Mouse (Mus musculus) forebrain, embryonic 12.5 days (tissue): ENCODE data around the gene Ccdc81. TPM values are rescaled to one million over a fixed set of nuclear protein-coding genes. Genes with fewer than 3 reads are reported as not detected.
A peak's percentile ranks its signal among the peaks of the same experiment; 100 is the strongest.

Source experiments
- ATAC-seq: fragments of 200-750 bp; cut with Nextera tagmentation; 2 replicates; pipeline ENCODE4 v1.8.0; 2017; ENCODE audit warnings: moderate TSS enrichment; ENCODE audit not compliant: low FRiP score
- H3K27ac ChIP-seq: fragments of 300-500 bp; sonication (generic); 2 replicates; pipeline ENCODE4 v1.5.1; 2016; ENCODE audit warnings: mild to moderate bottlenecking
- H3K27me3 ChIP-seq: fragments of 300-500 bp; sonication (generic); 2 replicates; pipeline ENCODE4 v1.6.1; 2016; ENCODE audit warnings: mild to moderate bottlenecking
- H3K36me3 ChIP-seq: fragments of 300-500 bp; sonication (generic); replicated peaks from 2 replicates; pipeline ENCODE4 v1.6.1; 2016; ENCODE audit warnings: mild to moderate bottlenecking
- H3K4me1 ChIP-seq: fragments of 300-500 bp; sonication (generic); 2 replicates; pipeline ENCODE4 v1.6.1; 2016
- H3K4me2 ChIP-seq: fragments of 300-500 bp; sonication (generic); 2 replicates; pipeline ENCODE4 v1.6.1; 2016; ENCODE audit warnings: mild to moderate bottlenecking, moderate library complexity
- H3K4me3 ChIP-seq: fragments of 300-500 bp; sonication (generic); replicated peaks from 2 replicates; pipeline ENCODE4 v1.5.1; 2016; ENCODE audit warnings: mild to moderate bottlenecking
- H3K9ac ChIP-seq: fragments of 300-500 bp; sonication (generic); 2 replicates; pipeline ENCODE4 v1.6.1; 2016; ENCODE audit warnings: mild to moderate bottlenecking
- H3K9me3 ChIP-seq: fragments of 300-500 bp; sonication (generic); 2 replicates; pipeline ENCODE4 v1.6.1; 2016
- WGBS: fragments of 180-500 bp; shearing (Covaris S2); methylation state at CpG from one replicate; pipeline ENCODE4 v1.1.7; 2016; 5-methylcytosine and 5-hydroxymethylcytosine counted together
- polyA plus RNA-seq: library from polyadenylated mRNA; unstranded; fragments of >200 nt; fragmentation: Nextera tagmentation; extraction: Ambion mirVana; gene quantifications from 2 replicates; pipeline ENCODE4 v1.2.1, GENCODE M21; 2016

Ccdc81 gene
- polyA plus RNA-seq, 1 experiment from 2014 or later: 0.43 TPM

DNA sequence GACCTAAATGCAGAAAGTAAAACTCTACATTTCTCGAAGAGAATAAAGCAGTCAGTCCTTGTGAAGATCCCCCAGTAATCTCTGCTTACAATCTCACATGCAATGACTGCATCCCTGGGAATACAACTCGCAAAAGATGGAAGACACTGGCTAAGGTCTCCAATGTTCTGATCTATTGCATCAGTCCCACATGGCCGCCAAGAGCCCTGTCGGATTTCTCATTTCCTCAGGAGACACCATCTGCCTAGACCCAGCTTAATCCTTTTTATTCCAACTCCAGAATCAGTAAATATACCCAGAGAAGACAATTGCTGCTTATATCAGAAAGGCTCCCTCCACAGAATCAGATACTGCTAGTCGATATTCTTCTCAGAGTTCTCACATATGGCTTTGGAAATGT is 50.3 kb downstream of the Ccdc81 start:
- Histone ChIP-seq H3K9ac (no peak overlapping the region), H3K9me3 (no peaks in the 10 kb centered on the region), H3K4me3 (no peak overlapping the region), H3K36me3 (no peaks in the 10 kb centered on the region), H3K4me1 (peaks cover 11% of the 10 kb centered on the region), H3K4me2 (no peak overlapping the region), H3K27me3 (no peaks in the 10 kb centered on the region), H3K27ac (no peak overlapping the region)
- ATAC-seq: no peak
- 89% methylated on average over 5 of the region's 5 CpGs for WGBS

DNA sequence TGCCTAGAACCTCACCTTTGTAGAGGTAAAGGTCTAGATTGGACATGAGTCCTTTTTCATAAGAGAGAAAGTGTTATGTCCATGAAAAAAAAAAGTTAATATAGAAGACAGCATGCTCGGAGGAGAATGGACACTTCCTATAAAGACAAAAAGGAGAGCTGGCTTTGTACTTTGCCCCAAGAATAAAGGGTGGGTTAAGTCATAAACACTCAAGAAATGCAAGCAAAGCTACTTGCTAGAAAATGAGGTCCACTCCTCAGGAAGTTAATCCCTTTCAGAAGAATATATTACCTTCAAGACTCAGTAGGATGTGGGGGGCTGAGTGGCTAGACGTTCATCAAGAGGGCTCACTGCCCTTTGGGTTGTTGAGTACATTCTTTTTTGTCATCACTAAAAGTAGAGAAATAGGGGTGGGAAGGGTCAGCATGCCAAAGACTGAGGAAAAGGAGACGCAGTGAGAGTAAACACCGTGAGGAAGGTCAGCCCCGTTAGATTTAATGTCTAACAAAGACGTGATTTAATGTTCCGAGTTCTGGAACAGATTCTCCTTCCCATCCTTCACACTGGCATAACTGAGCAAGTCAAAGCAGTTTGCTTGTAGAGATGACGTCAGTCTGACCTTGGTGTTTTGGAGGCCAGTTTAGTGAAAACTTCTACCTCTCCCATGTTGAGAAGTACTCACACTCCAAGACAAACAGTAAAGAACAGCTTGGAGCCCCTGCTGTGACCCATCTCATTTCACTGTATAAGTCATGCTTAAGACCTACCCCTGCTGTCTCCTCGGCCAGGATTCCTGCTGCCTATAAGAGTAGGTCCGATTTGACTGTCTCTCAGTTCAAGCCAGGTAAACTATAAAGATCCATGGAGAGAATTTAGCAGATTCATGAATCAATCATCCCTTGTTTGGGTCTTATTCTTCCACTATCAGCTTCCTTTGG is 51.0 kb downstream of the Ccdc81 start:
- no peak for ATAC-seq

DNA sequence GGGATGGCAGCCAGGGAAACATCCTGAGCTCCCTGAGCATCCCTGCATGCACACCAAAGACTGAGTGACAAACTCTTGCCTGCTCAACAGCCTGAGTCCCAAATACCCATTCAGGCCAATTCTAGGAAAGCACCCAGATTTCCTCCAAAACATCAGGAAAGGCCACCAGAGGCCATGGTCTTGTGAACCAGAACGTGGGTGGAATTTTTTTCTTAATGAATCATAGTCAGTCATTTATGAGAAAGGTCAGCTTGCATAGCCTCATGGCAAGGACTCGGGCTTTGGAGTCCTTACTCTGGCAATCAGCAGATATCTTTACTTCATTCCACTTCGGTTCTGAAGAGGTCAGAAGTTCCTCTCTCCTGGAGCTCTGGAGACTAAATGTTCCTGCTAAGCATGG is 52.9 kb downstream of the Ccdc81 start:
- no peak overlapping the region for H3K9ac ChIP-seq
- no peak overlapping the region for H3K4me3 ChIP-seq
- H3K27me3 ChIP-seq: no peaks in the 10 kb centered on the region
- no peak for ATAC-seq
- no peaks in the 10 kb centered on the region for H3K4me1 ChIP-seq
- no peaks in the 10 kb centered on the region for H3K9me3 ChIP-seq
- H3K4me2 ChIP-seq: no peak overlapping the region
- no peaks in the 10 kb centered on the region for H3K36me3 ChIP-seq
- 88% methylated on average over 3 of the region's 3 CpGs for WGBS
- H3K27ac ChIP-seq: no peak overlapping the region

More for the DNA sequence above, 51.0 kb downstream of the Ccdc81 start:
- Histone ChIP-seq H3K36me3 (no peaks in the 10 kb centered on the region), H3K27ac (no peak overlapping the region), H3K27me3 (no peaks in the 10 kb centered on the region), H3K9ac (no peak overlapping the region), H3K4me2 (no peak overlapping the region), H3K4me3 (no peak overlapping the region), H3K9me3 (no peaks in the 10 kb centered on the region), H3K4me1 (peaks cover 11% of the 10 kb centered on the region)
- 81% methylated on average over 10 of the region's 10 CpGs for WGBS

DNA sequence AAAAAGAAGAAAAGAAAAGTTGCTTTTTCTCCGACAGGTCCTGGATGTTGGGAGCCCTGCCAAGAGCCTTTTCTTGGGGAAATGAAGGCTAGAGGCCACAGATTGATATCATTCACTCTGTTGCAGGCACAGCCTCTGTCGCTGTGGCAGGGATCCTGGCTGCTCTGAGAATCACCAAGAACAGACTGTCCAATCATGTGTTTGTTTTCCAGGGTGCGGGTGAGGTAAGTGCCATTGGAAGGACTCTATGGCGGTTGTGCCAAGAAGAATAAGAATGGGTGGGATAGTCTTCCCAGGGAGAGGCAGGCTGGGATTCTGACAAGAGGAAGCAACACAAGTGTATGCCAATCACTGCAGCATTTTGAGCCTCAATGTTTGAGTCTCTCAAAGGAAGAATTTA is 57.8 kb downstream of the Ccdc81 start:
- Histone ChIP-seq H3K27me3 (no peaks in the 10 kb centered on the region), H3K4me1 (no peaks in the 10 kb centered on the region), H3K4me2 (no peak overlapping the region), H3K36me3 (no peaks in the 10 kb centered on the region), H3K27ac (no peak overlapping the region), H3K4me3 (no peak overlapping the region), H3K9me3 (no peaks in the 10 kb centered on the region), H3K9ac (no peak overlapping the region)
- 76% methylated on average over 4 of the region's 4 CpGs for WGBS
- no peak for ATAC-seq

DNA sequence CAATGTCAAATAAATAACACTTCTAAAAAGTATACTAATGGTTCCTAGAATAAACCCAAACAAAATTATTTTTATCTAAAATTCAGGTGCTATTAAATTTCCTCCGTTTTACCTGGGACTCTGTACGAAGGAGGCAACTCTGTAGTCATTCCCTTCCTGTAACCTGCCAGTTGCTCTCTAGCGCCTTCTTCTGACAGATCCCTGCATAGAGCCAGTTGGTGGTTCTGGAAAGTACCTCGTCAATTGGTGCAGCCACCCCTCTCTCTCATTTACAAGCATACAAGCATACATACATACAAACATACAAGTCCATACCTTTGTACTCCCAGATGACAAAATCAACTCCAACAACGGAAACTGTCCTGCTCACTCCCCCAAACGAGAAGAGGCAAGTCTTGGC is 59.9 kb downstream of the Ccdc81 start:
- Histone ChIP-seq H3K9ac (no peak overlapping the region), H3K4me2 (no peak overlapping the region), H3K27ac (no peak overlapping the region), H3K36me3 (no peaks in the 10 kb centered on the region), H3K9me3 (no peaks in the 10 kb centered on the region), H3K27me3 (no peaks in the 10 kb centered on the region), H3K4me3 (no peak overlapping the region), H3K4me1 (no peaks in the 10 kb centered on the region)
- ATAC-seq: no peak
- 30% methylated on average over 6 of the region's 6 CpGs for WGBS

DNA sequence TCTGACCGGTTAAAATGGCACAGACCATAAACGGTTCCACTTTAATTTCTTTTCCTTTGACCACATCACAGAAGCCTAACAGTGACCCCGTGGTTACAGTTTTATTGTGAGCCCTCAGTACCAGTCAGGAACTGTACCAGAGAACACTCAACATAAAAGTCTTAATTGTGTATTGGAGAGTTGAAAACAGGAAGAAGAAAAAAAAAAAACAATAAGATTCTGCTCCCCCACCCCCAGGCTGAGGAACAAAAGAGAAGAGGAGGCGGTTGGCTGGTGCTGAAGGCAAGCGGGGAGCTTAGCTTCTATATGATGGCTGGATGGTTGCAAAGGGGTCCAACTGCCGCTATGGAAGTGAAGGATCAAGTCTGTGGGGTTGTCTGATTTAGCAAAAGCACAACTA is 60.3 kb downstream of the Ccdc81 start:
- Histone ChIP-seq H3K27ac (no peak overlapping the region), H3K4me2 (no peak overlapping the region), H3K9ac (no peak overlapping the region), H3K4me3 (no peak overlapping the region), H3K27me3 (no peaks in the 10 kb centered on the region), H3K36me3 (no peaks in the 10 kb centered on the region), H3K9me3 (no peaks in the 10 kb centered on the region), H3K4me1 (no peaks in the 10 kb centered on the region)
- no peak for ATAC-seq
- WGBS: 73% methylated on average over 6 of the region's 6 CpGs

DNA sequence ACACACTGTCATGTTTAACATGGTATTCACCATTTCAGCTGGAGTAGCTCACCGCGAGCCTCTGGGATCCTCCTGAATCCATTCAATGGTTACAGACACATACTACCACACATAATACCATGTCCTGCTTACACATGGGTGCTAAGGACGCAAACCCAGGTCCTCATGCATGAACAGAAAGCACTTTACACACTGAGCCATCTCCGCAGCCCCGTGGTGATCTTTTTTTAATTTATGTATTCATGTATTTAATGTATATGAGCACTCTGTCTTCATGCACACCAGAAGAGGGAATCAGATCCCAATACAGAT is 61.1 kb downstream of the Ccdc81 start:
- ATAC-seq: no peak
- H3K9me3 ChIP-seq: no peaks in the 10 kb centered on the region
- no peaks in the 10 kb centered on the region for H3K4me1 ChIP-seq
- no peak overlapping the region for H3K4me3 ChIP-seq
- WGBS: 87% methylated on average over 5 of the region's 5 CpGs
- H3K4me2 ChIP-seq: no peak overlapping the region
- H3K36me3 ChIP-seq: no peaks in the 10 kb centered on the region
- no peak overlapping the region for H3K9ac ChIP-seq
- no peaks in the 10 kb centered on the region for H3K27me3 ChIP-seq
- no peak overlapping the region for H3K27ac ChIP-seq

DNA sequence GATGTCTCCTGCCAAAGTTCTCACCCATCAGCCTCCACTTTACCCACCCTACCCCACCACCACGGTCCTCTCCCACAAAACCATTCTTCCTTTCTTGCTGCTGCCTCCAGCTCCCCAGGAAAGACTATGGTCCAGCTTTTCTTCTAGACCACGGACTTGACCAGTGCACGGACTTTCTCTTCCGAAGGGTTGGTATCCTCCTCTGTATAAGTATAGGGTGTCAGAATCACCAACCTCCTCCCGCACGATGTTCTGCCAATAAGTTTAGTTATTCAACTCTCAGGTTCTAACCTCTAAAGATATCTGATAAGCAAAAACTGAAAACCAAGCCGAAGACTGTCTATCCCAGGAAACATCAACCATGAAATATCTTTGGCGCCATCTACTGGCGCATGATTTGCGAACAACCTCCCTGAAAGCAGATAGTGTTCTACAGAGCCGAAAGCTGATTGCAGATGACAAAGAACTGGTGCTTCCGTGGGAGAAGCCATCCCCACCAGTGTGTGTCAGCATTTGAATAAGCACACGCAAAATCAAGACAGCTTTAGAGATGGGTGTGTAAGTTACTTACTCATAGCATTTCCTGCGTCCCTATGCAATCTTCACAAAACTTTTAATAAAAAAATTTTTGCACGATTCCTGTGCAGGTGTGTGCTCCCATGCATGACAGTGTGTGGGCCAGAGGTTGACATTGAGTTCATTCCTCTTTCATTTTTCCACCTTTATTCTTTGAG is 61.6 kb downstream of the Ccdc81 start:
- Histone ChIP-seq H3K4me3 (no peak overlapping the region), H3K36me3 (no peaks in the 10 kb centered on the region), H3K4me2 (no peak overlapping the region), H3K27ac (no peak overlapping the region), H3K9me3 (no peaks in the 10 kb centered on the region), H3K27me3 (no peaks in the 10 kb centered on the region), H3K9ac (no peak overlapping the region), H3K4me1 (no peaks in the 10 kb centered on the region)
- 35% methylated on average over 15 of the region's 15 CpGs for WGBS
- peak; percentile 83 for ATAC-seq

DNA sequence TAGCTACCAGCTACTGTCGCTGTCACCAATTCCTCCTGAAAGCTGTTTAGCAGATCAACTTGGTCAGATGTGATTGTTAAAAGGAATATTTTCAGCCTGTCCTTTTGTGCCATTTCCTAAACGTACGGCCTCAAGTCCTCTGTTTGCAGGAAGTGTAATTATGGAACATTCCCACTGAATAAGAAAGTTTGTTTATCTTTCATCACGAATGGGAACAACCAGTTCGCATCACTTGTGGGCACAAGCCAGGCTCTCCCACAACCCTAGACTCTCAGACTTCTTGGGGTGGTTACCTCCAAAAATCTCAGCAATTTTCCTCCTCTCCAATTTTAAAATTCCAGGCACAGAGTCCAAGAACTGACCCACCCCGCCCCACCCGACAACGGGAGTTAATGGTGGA is 63.7 kb downstream of the Ccdc81 start:
- Histone ChIP-seq H3K4me2 (no peak overlapping the region), H3K27ac (no peak overlapping the region), H3K4me3 (no peak overlapping the region), H3K9ac (no peak overlapping the region), H3K27me3 (no peaks in the 10 kb centered on the region), H3K9me3 (no peaks in the 10 kb centered on the region), H3K36me3 (no peaks in the 10 kb centered on the region), H3K4me1 (no peaks in the 10 kb centered on the region)
- whole genome bisulfite sequencing: 89% methylated on average over 8 of the region's 8 CpGs
- no peak for ATAC-seq

DNA sequence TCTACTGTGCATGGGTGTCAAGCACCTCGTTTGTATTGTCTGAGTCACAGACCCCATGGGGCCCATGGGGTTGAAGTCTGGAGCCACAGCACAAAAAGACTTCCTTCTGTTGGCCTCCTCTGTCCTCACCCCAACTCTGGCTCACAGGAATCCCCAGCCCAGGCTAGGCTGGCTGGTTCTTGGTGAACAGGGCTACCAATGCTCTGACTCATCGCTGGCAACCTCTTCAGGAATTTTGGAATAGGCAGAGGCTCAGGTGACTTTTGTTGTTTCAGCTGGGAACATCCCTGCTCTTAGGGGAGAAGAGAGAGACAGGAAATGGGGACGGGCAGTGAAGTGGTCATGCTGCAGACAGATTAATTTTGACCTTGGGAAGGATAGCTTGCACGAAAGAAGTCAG is 65.6 kb downstream of the Ccdc81 start:
- H3K27ac ChIP-seq: no peak overlapping the region
- no peaks in the 10 kb centered on the region for H3K36me3 ChIP-seq
- H3K9ac ChIP-seq: no peak overlapping the region
- no peaks in the 10 kb centered on the region for H3K4me1 ChIP-seq
- no peak overlapping the region for H3K4me2 ChIP-seq
- H3K9me3 ChIP-seq: no peaks in the 10 kb centered on the region
- ATAC-seq: no peak
- 64% methylated on average over 4 of the region's 4 CpGs for WGBS
- no peaks in the 10 kb centered on the region for H3K27me3 ChIP-seq
- H3K4me3 ChIP-seq: no peak overlapping the region

DNA sequence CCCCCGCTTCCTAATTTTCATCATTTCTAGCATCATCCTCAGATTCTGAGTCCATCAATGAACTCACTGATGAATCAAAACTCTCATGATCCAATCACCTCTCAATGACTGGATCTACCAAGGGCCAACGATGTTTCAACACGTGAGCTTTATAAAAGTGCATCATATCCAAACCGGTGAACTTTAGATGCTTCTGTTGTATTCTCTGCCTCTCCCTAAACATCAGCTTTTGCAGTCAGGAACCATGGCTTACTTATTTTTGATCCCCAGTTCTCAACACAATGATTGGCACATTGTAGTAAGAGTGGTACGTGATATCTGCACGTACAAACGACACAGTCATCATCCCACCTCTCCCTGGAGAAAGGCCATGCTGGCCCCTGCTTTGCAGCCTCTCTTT is 66.8 kb downstream of the Ccdc81 start:
- Histone ChIP-seq H3K27ac (no peak overlapping the region), H3K27me3 (no peaks in the 10 kb centered on the region), H3K36me3 (no peaks in the 10 kb centered on the region), H3K4me2 (no peak overlapping the region), H3K9ac (no peak overlapping the region), H3K4me3 (no peak overlapping the region), H3K9me3 (no peaks in the 10 kb centered on the region), H3K4me1 (no peaks in the 10 kb centered on the region)
- no peak for ATAC-seq
- 97% methylated on average over 7 of the region's 7 CpGs for WGBS

DNA sequence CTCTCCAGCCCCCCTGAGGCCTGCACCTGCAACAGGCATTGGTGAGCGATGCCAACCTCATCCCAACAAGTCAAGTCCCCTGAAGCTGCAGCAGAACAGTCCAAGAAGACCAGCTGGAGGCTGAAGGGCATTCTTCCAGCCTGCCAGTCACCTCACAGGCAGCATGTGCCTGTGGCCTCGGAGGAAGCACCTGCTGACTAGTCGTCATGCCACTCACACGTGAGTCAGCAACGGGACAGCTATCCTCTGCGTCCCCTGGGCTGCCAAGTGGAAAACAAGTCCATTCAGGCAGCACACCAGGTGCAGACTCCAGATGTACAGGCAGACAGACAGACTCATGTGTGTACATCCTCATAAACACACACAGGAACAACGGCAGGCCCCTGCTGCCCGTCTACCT is 67.9 kb downstream of the Ccdc81 start:
- Histone ChIP-seq H3K9ac (no peak overlapping the region), H3K27ac (no peak overlapping the region), H3K9me3 (no peaks in the 10 kb centered on the region), H3K4me2 (no peak overlapping the region), H3K27me3 (no peaks in the 10 kb centered on the region), H3K4me3 (no peak overlapping the region), H3K4me1 (no peaks in the 10 kb centered on the region), H3K36me3 (no peaks in the 10 kb centered on the region)
- ATAC-seq: no peak
- WGBS: 81% methylated on average over 8 of the region's 8 CpGs

DNA sequence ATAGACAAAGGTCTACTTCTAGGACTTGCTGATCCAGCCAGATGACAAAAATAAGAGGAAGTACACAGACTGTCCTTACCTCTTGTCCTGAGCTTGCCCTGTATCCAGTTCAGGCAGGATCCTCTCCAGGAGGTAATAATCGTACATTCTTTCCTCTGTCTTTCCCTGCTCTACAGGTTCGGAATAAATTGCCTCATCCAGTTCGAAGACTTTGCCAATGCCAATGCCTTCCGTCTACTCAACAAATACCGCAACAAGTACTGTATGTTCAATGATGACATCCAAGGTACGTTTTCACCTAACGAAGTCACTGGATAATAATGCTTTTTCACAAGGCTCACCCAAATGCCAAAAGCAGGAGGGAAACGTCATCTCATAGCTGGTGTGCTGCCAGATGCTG is 69.9 kb downstream of the Ccdc81 start:
- 95% methylated on average over 8 of the region's 8 CpGs for WGBS
- H3K4me1 ChIP-seq: no peaks in the 10 kb centered on the region
- H3K4me2 ChIP-seq: no peak overlapping the region
- ATAC-seq: no peak
- H3K27me3 ChIP-seq: no peaks in the 10 kb centered on the region
- no peaks in the 10 kb centered on the region for H3K9me3 ChIP-seq
- no peak overlapping the region for H3K27ac ChIP-seq
- no peak overlapping the region for H3K4me3 ChIP-seq
- no peak overlapping the region for H3K9ac ChIP-seq
- H3K36me3 ChIP-seq: no peaks in the 10 kb centered on the region
